Mouse (Mus musculus): Measurements from ENCODE around the gene Ascl3. TPM values are rescaled to one million over a fixed set of nuclear protein-coding genes. Genes with fewer than 3 reads are reported as not detected.

Ascl3 gene
- polyA plus RNA-seq, 1 experiment from 2014 or later = 0.21 TPM

DNA sequence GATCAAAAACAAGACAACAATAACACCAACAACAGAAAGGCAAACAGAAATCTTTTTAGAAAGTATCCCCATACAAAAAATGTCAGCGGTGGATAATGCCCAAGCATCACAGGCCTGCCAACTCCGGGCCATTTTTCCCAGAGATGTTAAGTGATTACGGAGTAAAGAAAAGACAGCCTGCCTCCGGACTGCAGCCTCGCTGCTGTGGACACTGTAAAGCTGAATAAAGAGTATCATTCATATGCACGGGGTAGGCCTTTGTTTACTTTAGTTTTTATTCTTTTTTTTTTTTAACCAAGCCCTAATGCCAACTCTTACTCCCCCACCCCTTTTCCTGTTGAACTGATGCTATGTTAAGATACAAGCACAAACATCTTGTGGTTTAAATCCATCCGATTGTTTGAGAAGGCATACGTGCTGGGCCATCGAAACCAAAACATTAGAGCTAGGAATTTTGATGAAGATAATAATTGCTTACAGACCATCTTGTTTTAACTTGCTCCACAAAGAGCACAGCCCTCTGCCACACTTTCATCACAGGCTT lies 44.9 kb downstream of the Ascl3 start:
- Histone ChIP-seq H3K27ac (ENCODE audit: low read length) (no peak overlapping the region), H3K4me1 (ENCODE audit: control insufficient read depth, insufficient read depth, low read length) (0 out of 2 replicates have a peak, but pooled peaks cover 3% of the 10 kb centered on the region), H3K4me2 (ENCODE audit: low read depth, low read length) (peak overlapping the region; percentile 10; the same call in 1 of the 2 replicates), H3K9me3 (replicated peaks; ENCODE audit: control insufficient read depth, low read length) (no peaks in the 10 kb centered on the region), H3K9ac (ENCODE audit: low read length) (no peak overlapping the region), H3K4me3 (replicated peaks; ENCODE audit: low read length) (no peak overlapping the region), H3K36me3 (ENCODE audit: control insufficient read depth, insufficient read depth, low read length) (no peaks in the 10 kb centered on the region), H3K27me3 (ENCODE audit: control insufficient read depth, insufficient read depth, low read length) (no peaks in the 10 kb centered on the region)
- ATAC-seq (ENCODE audit: insufficient read depth, low FRiP score) = no peak
- WGBS = 21% methylated on average over 9 of the region's 9 CpGs

DNA sequence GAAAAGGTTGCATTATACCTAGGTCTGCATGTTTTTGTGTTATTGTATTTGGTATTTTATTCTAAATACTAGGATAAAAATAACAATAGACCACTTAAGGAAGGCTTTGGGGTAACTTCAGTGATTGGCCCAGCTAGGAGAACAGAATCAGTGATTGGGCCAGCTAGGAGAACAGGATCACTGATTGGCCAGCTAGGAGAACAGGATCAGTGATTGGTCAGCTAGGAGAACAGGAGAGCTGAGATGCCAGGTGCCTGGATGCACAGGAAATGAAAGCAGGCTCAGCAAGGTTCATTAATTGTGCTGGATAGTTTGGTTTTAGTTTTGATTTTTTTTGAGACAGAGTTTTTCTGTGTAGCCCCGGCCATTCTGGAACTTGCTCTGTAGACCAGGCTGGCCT lies 50.6 kb downstream of the Ascl3 start:
- Histone ChIP-seq H3K9ac (ENCODE audit: low read length) (no peak overlapping the region), H3K4me1 (ENCODE audit: control insufficient read depth, insufficient read depth, low read length) (0 out of 2 replicates have a peak, but pooled peaks cover 2% of the 10 kb centered on the region)

DNA sequence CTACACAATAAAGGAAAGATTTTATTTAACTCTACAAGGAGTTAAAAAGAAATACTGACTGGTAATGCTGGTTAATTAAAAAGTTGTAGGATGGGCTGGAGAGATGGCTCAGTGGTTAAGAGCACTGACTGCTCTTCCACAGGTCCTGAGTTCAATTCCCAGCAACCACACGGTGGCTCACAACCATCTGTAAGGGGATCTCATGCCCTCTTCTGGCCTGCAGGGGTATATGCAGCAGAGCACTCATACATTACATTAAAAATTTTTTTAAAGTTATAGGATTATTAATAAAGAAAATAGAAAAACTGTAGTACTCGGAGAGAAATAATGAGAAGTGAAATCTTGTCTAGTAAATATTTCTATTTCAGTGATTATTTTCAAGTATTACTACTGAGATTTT lies 51.2 kb downstream of the Ascl3 start:
- no peaks in the 10 kb centered on the region for H3K9me3 ChIP-seq (replicated peaks; ENCODE audit: control insufficient read depth, low read length)
- 0 out of 2 replicates have a peak, but pooled peaks cover 5% of the 10 kb centered on the region for H3K4me1 ChIP-seq (ENCODE audit: control insufficient read depth, insufficient read depth, low read length)
- no peak overlapping the region for H3K4me3 ChIP-seq (replicated peaks; ENCODE audit: low read length)
- no peak for ATAC-seq (ENCODE audit: insufficient read depth, low FRiP score)
- no peak overlapping the region for H3K27ac ChIP-seq (ENCODE audit: low read length)
- H3K4me2 ChIP-seq (ENCODE audit: low read depth, low read length) = no peak overlapping the region
- H3K36me3 ChIP-seq (ENCODE audit: control insufficient read depth, insufficient read depth, low read length) = no peaks in the 10 kb centered on the region
- no peaks in the 10 kb centered on the region for H3K27me3 ChIP-seq (ENCODE audit: control insufficient read depth, insufficient read depth, low read length)
- WGBS = 88% methylated on average over 2 of the region's 2 CpGs
- no peak overlapping the region for H3K9ac ChIP-seq (ENCODE audit: low read length)

More for the DNA sequence above, 50.6 kb downstream of the Ascl3 start:
- Histone ChIP-seq H3K9me3 (replicated peaks; ENCODE audit: control insufficient read depth, low read length) (no peaks in the 10 kb centered on the region), H3K36me3 (ENCODE audit: control insufficient read depth, insufficient read depth, low read length) (no peaks in the 10 kb centered on the region), H3K27ac (ENCODE audit: low read length) (no peak overlapping the region), H3K4me3 (replicated peaks; ENCODE audit: low read length) (no peak overlapping the region), H3K27me3 (ENCODE audit: control insufficient read depth, insufficient read depth, low read length) (no peaks in the 10 kb centered on the region), H3K4me2 (ENCODE audit: low read depth, low read length) (no peak overlapping the region)
- no peak for ATAC-seq (ENCODE audit: insufficient read depth, low FRiP score)
- WGBS = 93% methylated on average over 1 of the region's 1 CpGs

Other genes starting within 250 kb of the Ascl3 start
- 0.02 and 0.09 TPM in 2 replicates for gene Trim66, start 223.6 kb downstream of the Ascl3 start, polyA plus RNA-seq (2015; fragmentation: Nextera tagmentation; extraction: Ambion mirVana)
- gene Rpl27a, start 212.6 kb downstream of the Ascl3 start, polyA plus RNA-seq (2015; fragmentation: Nextera tagmentation; extraction: Ambion mirVana) = 109 and 128 TPM in 2 replicates
- 64.0 and 68.3 TPM in 2 replicates for gene St5, start 28.1 kb downstream of the Ascl3 start, polyA plus RNA-seq (2015; fragmentation: Nextera tagmentation; extraction: Ambion mirVana)
- gene Akip1, start 28.0 kb downstream of the Ascl3 start, polyA plus RNA-seq (2015; fragmentation: Nextera tagmentation; extraction: Ambion mirVana) = 42.5 and 42.7 TPM in 2 replicates
- gene BC051019, start 7.9 kb downstream of the Ascl3 start, polyA plus RNA-seq (2015; fragmentation: Nextera tagmentation; extraction: Ambion mirVana) = 0.23 and 0.45 TPM in 2 replicates
- 78.6 and 84.0 TPM in 2 replicates for gene Tmem9b, start 21.1 kb upstream of the Ascl3 start, polyA plus RNA-seq (2015; fragmentation: Nextera tagmentation; extraction: Ambion mirVana)
- gene Nrip3, start 50.3 kb upstream of the Ascl3 start, polyA plus RNA-seq (2015; fragmentation: Nextera tagmentation; extraction: Ambion mirVana) = 0.87 and 1.2 TPM in 2 replicates
- 1.8 and 1.9 TPM in 2 replicates for gene Scube2, start 134.0 kb upstream of the Ascl3 start, polyA plus RNA-seq (2015; fragmentation: Nextera tagmentation; extraction: Ambion mirVana)
- gene Dennd5a, start 228.7 kb upstream of the Ascl3 start, polyA plus RNA-seq (2015; fragmentation: Nextera tagmentation; extraction: Ambion mirVana) = 24.7 and 27.3 TPM in 2 replicates

All from stomach, embryonic 16.5 days (tissue).